Mouse (Mus musculus) layer of hippocampus, adult 18-20 months (tissue): ENCODE results near the gene Ndufs7. TPM values are rescaled to one million over a fixed set of nuclear protein-coding genes. Genes with fewer than 3 reads are reported as not detected.
"Not testable (repeated sequence)": the region's sequence is repeated elsewhere in the genome, so short reads cannot be mapped to it uniquely, and the experiment has no call there.

ENCODE experiments used
- DNase-seq, 2 experiments: peaks; one replicate each; pipeline ENCODE4 v3.0.0; 2022; ENCODE audit warnings: low spot score in 2 of 2
- long read RNA-seq: library from polyadenylated mRNA; stranded (forward); transcript quantifications from one replicate; pipeline ENCODE4 v2.0.0, GENCODE M21; 2021
- total RNA-seq, 2 experiments: library from RNA; stranded (reverse); gene quantifications; 2 replicates each; pipeline ENCODE4 v1.2.3; 2021

Gene Ndufs7
- total RNA-seq, result 100 to 1,000 TPM; 218 to 228 TPM
- long read RNA-seq, transcript Ndufs7-201 (8 exons, 758 nt), result major isoform, 134 of 242 reads
- long read RNA-seq, partial matches to known transcripts, result 101 of 242 reads
- long read RNA-seq, other reads (novel, unspliced or antisense), result 3 of 242 reads

DNA sequence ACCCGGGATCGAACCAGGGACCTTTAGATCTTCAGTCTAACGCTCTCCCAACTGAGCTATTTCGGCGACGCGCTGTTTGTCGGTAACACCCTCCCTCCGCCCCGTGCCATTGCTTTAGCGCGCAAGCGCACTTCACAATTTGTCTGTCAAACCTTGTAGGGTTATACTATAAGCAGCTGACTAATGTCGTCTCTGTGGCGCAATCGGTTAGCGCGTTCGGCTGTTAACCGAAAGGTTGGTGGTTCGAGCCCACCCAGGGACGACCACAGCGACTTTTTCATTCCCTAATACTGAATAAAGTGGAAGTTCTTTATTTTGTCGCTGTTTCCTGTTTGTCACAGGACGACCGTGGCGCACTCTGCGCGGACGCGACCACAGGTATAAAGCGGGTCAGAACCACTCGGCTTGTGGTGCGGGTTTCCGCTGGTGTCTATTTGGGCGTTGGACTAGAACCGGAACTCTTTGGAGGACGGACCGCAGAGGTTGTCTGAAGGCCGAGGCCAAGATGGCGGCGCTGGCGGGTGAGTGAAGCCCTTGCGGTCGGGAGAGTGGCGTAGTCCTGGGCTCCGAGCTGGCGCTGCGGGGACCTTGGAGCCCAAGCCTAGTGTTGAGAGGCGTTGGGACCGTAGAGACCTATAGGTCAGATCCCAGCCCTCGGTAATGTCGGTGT lies at the start of gene Ndufs7:
Gene Ndufs7, plus strand, starts transcription at position 151 of the 670 bp plus-strand sequence.
- DNase-seq, result peak; percentile 93 to 98

DNA sequence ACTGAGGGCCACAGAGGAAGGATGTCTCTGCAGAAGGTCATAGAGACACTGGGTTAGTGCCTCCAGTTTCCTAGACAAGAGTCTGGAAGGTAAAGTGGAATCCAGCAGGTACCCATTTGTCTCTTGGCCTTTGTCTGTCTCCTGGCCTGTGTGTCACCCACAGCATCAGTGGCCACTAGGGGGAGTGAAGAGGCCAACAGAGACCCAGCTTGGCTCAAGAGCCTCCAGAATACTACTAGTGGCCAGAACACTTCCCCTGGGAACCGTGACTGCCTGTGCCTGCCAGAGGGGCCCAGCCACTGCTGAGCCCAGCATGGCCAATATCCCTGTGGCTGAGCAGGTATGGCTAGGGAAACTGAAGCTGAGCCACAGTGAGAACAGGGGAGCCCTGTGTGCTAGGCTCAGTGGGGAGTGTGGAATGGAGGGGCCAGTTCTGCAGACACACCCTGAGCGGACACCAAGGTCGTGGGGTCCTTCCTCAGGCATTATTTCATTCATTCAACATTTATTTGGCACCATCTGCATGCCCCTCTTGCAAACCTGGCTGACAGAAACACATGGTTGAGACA lies 49.4 kb upstream of the Ndufs7 start:
- peak; percentile 31 to 88 for DNase-seq

DNA sequence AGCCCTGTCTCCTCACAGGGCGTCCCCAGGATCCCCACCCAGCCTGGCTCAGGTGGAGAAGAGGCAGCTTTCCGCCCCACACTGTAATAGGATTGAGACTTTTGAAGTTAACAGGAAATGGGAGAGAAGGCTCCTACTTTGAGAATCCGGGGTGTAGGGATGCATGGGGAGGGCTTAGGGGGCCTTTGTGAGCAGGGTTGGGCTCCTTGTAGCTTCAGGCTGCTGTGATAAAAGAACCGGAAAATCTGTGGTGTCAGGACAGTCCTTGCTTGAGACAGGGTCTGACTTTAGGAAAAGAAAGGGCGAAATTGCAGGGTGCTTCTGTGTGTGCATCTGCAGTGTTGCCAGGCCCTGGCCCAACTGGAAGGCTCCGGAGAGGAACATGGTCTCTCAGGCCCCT lies 48.4 kb upstream of the Ndufs7 start:
- DNase-seq, result no peak

DNA sequence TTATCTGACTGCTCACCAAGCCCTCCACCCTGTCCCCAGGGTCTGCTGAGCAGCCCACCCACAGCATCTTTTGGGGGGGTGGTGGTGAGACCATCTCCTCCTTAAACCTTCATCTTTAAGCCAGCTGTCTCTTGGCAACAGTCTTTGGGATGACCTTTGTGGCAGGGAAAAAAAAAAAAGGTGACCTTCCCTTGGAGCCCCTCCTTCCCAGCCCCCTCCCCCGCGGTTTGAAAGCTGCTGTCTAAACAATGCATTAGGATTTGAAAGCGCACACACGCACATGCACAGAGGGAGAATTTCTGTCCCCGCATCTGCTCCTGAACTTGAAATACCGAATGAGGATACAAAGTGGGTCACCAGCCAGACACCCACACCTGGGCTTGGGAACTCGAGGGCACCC lies 44.9 kb upstream of the Ndufs7 start:
- DNase-seq, result no peak

DNA sequence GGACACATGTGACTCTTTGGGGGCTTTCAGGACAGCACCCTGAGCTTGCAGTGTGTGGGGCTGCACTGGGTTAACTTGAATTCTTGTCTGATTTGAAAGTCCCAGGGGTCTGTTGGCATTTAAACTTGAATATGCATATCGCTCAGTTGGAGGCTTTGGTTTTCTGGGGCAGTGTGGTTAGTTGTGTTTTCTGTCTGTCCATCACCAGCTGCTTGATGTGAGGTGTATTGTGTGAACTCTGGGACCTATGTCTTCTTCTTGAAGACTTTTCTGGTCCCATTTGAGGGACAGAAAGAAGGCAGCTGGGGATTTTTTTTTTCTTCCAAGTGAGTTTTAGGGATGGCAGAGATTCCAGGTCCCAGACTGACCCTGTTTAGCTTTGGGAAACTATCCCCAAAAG lies 41.7 kb upstream of the Ndufs7 start:
- no peak for DNase-seq

DNA sequence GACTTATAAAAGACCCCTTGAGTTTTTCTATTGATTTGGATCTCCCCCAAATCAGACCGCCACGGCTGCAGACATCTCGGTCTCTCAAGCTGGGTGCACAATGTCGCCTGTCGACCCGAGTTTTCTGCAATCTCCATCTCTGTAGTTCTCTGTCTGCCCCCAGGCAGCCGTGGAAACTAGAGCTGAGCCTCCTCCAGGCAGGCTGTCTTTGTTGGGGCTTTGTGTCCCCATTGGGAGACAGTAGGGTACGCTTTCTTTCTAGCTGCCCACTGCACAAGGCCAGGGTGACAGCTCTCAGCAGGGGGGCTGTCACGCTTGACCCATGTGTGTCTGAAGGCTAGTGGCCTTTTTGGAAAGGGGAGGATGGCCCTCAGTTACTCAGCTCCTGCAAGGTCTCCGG lies 41.2 kb upstream of the Ndufs7 start:
- DNase-seq, result no peak

DNA sequence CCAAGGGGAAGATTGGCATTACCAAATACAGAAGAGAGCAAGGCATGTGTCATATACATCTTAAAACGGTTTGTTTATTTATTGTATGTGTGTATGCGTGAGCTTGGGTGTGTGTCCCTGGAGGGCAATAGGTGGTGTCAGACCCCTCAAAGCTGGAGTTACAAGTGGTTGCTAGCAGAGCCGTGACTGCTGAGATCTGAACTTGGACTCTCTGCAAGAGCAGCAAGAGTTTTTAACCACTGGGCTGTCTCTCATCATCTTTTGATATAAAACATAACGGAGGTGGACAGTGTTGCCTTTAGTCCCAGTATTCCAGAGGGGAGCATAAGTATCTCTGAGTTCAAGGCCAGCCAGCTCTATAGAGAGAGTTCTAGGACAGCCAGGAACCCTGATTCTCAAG lies 40.7 kb upstream of the Ndufs7 start:
- no peak for DNase-seq

DNA sequence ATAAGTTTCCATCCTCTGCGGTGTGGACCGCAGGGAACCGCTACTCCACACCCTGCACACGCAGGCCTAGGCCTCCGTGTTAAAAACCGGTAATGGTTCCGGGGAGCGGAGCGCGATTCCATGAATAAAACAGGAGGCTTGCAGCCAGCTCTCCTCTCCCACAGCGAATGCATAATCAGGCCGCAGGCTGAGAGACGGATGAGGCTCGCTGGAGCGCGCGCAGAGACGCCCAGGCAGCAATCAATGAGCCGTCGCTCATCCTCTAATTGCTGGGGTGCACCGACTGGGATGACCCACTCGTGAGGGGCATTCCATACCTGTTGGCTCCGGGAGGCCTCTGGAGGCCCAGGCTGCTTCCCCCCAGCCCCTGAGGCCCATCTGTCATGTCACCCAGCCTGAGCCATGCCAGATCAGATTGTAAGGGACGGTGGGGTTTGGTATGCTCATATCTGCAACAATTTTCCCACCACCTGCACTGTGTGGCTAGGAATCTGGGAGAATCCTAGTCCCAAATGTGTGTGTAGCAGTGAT lies 40.0 kb upstream of the Ndufs7 start:
- DNase-seq, result peak in 1 of 2 experiments; percentile 62

DNA sequence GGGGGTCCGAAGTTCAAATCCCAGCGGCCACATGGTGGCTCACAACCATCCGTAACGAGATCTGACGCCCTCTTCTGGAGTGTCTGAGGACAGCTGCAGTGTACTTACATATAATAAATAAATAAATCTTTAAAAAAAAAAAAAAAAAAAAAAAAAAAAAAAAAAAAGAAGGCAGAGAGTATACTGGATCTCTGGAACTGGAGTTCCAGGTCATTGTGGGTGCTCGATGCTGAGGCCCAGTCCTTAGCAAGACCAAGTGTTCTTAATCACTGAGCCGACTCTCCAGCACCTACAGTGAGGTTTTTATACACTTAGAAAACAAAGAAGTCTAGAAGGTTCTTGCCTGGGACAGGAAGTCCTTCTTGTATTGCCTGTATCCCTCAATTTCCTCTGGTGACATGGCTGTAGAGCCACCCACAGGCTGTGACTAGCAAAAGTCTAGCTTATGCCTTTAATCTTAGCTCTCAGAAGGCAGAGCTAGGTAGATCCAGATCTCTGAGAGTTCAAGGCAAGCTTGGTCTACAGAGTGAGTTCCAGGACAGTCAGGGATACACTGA lies 37.3 kb upstream of the Ndufs7 start:
- DNase-seq, result not testable (repeated sequence)

DNA sequence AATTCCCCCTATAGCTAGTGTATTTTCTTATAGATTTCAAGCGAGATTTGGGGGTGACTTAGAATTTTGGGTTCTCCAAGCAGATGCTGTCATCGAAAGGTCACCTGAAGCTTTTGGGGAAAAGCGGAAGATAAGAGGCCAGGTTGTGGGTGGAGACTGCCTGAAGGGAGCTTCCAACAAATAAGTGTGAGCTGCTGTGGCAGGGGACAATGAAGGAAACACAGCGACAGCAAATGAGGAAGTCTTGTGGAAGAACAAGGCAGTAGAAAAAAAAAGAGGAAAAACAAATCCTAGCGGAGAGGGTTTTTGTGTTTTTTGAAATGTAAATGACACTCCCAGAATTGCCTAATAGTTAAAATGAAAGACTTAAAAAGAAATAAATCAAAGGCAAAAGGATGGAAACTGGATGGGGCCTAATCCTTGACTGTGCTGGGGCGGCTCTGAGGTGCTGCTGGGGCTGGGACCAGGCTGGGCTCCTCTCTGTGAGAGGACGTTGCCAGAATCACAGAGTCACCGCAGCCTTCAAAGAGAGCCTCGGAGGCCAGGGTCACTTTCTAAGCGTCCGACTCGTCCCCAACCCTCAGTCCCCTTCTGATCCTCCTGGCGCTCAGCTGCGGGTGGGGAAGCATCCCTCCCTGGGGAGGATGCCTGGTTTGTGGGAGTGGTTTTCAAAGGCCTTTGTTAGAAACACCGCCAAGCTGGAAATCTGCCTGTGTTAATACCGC lies 33.7 kb upstream of the Ndufs7 start:
- no peak for DNase-seq

DNA sequence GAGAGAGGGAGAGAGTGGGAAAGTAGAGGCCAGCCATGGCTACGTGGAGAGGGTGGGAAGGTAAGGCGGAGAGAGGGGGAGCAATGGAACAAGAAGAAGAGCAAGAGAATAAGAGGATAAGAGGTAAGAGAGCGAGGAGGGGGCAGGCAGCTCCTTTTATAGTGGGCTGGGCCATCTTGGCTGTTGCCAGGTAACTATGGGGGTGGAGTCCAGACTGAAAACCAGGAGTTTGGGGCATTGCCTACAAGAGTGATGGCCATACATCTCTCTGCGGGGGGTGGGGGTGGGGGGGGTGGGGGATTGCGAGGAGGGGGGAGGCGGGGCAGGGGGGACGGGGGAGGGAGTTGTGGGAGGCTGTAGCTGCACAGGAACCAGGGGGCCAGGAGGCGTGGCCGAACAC lies 28.2 kb upstream of the Ndufs7 start:
- no peak for DNase-seq

DNA sequence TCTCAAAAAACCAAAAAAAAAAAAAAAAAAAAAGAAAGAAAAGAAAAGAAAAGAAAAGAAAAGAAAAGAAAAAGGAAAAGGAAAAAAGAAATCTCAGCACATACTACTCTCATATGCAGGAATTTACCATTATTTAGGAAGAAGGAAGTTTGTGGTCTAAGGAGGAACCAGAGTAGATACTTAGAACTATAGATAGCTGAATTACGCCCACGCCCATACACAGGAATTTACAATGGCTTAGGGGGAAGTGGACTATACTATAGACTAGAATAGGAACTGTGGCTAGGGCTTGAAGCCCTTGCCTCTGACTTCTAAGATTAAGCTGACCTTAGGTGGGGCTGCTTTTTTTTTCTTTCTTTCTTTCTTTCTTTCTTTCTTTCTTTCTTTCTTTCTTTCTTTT lies 25.8 kb upstream of the Ndufs7 start:
- DNase-seq, result not testable (repeated sequence)

DNA sequence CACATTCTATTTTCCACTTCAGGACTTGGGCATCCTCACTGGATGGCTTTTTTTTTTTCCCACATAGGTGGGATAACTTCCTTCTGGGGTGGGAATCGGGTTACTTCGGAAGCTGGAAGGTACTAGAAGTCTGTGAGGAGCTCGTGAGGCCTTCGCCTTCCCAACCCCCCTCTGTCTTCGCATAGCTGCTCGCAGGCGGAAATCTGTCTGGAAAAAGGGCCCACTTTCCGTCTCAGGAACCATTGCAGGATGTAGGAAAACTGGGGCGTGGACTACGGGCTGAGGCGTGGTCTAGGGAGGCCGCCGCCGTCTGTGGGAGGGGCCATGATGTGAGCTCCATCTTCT lies 22.9 kb upstream of the Ndufs7 start:
- no peak for DNase-seq

DNA sequence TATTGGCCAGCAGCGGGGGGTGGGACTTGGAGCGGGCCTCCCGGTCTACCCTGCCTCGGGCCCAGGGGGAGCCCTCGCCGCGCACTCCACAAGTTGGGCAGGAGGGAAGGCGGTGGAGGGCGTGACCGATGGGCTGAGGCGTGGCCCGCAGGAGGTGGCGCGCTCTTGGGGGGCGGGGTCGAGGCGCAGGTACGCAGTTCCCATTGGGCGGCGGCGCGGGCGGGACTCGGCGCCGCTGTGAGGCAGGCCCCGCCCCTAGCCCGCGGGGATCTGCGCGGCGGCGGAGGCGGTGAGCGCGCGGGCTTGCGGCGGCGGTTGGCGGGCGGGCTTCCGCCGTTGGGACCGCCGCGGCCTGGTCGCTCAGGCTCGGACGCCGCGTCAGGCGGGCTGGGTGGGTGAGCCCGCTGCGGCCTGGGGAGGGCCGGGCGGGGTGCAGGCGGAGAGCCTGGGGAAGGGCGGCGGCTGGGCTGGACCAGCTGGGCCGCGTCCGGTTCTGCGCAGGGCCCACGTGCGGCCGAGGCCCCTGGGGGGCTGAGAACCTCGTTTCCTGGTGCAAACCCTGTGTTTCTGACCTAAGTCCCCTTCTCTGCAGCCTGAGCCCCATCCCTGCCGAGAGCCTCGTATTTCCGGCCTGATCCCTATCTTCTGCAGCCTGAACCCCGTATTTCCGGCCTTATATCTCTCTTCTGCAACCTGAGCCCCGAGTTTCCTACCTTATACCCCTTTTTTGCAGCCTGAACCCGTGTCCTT lies 22.3 kb upstream of the Ndufs7 start, which contains the start of gene Mum1:
Gene Mum1, plus strand, starts transcription at position 19 of the 750 bp plus-strand sequence.
- peak; percentile 98 to 99 for DNase-seq

DNA sequence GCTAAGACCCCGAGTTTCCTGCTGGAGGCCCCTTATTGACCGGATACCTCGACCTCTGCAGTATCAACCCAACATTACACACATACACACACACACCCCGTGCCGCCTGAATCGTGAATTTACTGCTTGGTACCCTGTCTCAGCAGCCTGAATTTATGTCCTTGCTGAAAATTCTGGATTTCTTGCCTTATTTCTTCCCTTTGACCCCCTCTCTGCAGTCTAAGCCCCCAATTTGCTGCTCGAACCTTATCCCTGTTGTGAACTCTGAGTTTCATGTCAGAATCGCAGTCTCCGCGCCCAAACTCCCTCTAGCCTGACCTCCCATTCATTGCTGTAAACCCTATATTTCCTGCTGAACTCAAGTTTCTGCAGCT lies 21.8 kb upstream of the Ndufs7 start:
- DNase-seq, result peak in 1 of 2 experiments; percentile 23

DNA sequence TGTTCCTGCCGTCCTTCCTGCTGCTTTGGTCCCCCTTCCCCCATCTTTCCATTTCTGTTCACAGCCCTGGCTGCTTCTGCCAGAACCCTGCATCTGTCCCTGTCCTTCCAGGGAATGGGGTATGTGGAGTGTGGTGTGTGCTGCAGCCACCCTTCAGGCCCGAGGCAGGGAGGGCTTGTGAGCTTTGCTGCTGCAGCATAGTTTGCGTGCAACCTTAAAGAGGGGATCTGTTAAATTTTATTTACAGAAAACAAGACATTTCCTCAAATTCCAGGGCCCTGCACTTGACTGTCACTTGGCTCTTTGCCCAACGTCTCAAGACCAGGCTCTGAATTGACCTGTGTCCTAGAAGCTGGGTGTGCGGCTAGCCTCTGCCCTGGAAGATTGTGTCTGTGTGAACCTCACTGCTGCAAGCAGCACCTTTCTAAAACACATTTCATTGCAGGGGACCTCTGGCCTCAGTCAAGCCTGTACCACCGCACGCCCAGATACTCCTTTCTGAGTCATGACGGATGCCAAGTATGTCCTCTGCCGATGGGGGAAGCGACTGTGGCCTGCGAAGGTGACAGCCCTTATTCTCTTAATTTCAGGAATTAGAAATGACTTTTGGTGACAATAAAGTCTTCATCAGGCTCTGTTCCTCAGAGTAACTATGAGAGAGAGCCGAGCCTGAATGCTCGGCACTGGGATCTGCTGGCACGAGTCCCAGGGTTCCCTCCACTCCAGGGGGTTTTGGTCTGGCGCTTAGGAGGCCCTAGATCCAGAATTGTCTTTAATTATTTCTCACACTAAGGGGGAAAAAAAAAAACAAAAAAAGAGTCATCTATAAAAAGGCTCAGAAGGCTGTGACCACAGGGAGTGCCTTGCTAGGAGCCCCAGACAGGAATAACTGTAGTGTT lies 20.8 kb upstream of the Ndufs7 start:
- no peak for DNase-seq

DNA sequence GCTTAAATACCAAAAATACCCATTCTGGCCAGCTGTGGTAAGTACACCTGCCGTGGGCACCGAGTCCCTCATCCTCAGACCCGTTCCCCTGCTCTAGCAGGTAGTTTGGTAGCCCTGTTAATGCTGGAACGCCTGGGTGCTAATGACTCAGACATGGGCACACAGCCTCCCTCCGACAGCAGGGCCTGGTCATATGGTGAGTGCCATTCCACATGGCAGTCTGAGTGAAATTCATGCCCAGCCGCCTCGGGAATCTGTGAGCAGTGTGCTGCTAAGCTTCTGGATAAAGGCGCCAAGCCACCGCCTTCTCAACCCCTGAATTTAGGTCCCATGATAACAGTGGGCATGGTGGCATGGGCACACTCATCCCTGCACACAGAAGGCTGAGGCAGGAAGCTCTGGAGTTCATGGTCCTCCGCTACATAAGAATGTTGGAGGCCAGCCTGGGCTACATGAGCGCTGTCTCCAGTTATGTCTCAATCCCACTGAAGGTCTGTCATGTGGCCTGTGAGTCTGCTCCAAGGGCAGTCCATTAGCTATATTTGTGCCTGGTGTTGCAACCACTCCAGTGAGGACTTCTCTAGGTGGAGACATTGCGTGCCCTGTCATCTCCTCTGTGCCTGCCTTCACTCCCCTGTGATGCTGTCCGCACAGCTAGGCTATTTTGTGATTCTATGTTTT lies 12.6 kb upstream of the Ndufs7 start:
- peak in 1 of 2 experiments; percentile 59 for DNase-seq

DNA sequence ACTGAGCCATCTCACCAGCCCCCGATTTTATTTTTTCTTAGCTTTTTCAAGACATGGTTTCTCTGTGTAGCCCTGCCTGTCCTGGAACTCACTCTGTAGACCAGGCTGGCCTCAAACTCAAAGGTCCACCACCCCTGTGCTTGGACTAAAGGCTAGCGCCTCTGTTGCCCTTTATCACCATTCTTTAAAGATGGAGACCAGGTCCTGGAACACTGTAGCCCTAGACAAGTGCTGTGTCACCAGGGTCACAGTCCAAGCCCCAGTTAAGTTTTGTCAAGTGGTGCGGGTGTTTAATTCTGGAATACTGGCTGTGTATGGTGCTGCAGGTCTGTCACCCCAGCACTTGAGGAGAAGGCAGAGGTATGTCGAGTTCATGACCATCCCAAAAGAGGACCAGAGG lies 11.9 kb upstream of the Ndufs7 start:
- no peak for DNase-seq

DNA sequence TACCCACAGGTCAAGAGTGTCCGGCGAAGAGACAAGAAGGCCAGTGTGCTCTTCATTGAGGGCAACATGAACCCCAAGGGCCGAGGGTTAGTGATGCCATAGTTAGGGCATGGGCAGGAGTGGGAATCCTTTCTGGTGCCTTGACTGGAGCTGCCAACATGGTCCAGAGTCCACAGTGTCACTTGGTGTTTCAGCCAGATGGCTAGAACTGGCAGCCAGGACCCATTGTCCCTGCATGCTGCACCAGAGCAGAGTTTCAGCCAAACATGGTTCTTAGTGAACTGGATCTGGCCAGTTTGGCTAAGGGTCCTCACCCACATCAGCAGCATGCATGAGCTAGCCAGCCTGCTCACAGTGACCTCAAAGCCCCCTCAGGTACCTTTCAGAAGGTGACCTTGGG lies 10.6 kb upstream of the Ndufs7 start:
- no peak for DNase-seq
